Mouse (Mus musculus): ENCODE results near the gene Eng. TPM values are rescaled to one million over a fixed set of nuclear protein-coding genes. Genes with fewer than 3 reads are reported as not detected.

Eng gene
- total and polyA plus RNA-seq, 3 experiments = 113 to 239 (median 122) TPM

GRCm38 (mm10) chr2:32617601-32618000 lies 28.8 kb upstream of the Eng start:
- H3K36me3 ChIP-seq (ENCODE audit: control insufficient read depth, insufficient read depth, low read length) = peaks cover 11% of the 10 kb centered on the region
- no peak for DNase-seq
- H3K79me2 ChIP-seq (replicated peaks; ENCODE audit: control insufficient read depth, insufficient read depth, low read length) = peaks cover 2% of the 10 kb centered on the region; the same call in 1 of the 2 replicates
- H3K27me3 ChIP-seq (ENCODE audit: control insufficient read depth, insufficient read depth, low read length) = no peaks in the 10 kb centered on the region
- H3K27ac ChIP-seq = no peak overlapping the region
- intact Hi-C loops (cut with DNase I) = no loop called here
- WGBS = 96% methylated on average over 4 of the region's 4 CpGs
- H3K9ac ChIP-seq (ENCODE audit: low read depth, low read length) = no peak overlapping the region
- H3K4me1 ChIP-seq (ENCODE audit: control insufficient read depth, insufficient read depth, low read length) = peaks cover 19% of the 10 kb centered on the region
- TF ChIP-seq EP300 (IDR thresholded peaks at IDR 0.05; ENCODE audit: insufficient read depth, low read depth, low read length) (0 out of 2 replicates have a peak, but pooled peaks have one; percentile 24), POLR2A (IDR thresholded peaks at IDR 0.05; ENCODE audit: insufficient read depth, low read depth, low read length) (no peak), CTCF (IDR thresholded peaks at IDR 0.05) (peak; percentile 61)
- H3K4me3 ChIP-seq = no peak overlapping the region

DNA sequence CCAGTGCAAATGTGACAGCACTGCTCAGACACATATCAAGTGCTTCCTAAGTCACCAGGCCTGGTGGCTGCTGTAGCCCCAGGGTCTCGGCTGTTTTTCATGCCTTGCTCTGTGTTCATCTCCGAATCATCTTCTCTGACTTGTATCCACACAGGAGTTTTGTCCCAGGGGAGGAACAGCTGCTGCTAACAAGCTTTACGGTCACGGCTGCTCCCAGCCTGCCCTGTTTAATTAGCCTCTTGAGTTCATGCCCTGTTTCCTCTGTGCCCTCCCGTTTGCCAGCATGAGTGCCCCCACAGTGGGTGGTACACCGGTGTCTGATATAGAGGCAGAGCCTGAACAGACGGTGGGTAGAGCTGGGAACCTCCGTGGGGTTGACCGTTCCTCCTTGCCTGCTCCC lies 28.3 kb upstream of the Eng start:
- no peaks in the 10 kb centered on the region for H3K27me3 ChIP-seq (ENCODE audit: control insufficient read depth, insufficient read depth, low read length)
- WGBS = 79% methylated on average over 9 of the region's 9 CpGs
- H3K4me1 ChIP-seq (ENCODE audit: control insufficient read depth, insufficient read depth, low read length) = peaks cover 19% of the 10 kb centered on the region
- H3K27ac ChIP-seq = no peak overlapping the region
- no peak overlapping the region for H3K9ac ChIP-seq (ENCODE audit: low read depth, low read length)
- H3K79me2 ChIP-seq (replicated peaks; ENCODE audit: control insufficient read depth, insufficient read depth, low read length) = peaks cover 2% of the 10 kb centered on the region; the same call in 1 of the 2 replicates
- no peak for DNase-seq
- H3K36me3 ChIP-seq (ENCODE audit: control insufficient read depth, insufficient read depth, low read length) = peaks cover 11% of the 10 kb centered on the region
- intact Hi-C loops (cut with DNase I) = no loop called here
- no peak overlapping the region for H3K4me3 ChIP-seq
- TF ChIP-seq POLR2A (IDR thresholded peaks at IDR 0.05; ENCODE audit: insufficient read depth, low read depth, low read length) = no peak
- TF ChIP-seq EP300 (IDR thresholded peaks at IDR 0.05; ENCODE audit: insufficient read depth, low read depth, low read length) = no peak
- TF ChIP-seq CTCF (IDR thresholded peaks at IDR 0.05) = no peak

GRCm38 (mm10) chr2:32620682-32621516 lies 25.5 kb upstream of the Eng start:
- Histone ChIP-seq H3K27me3 (ENCODE audit: control insufficient read depth, insufficient read depth, low read length) (no peaks in the 10 kb centered on the region), H3K36me3 (ENCODE audit: control insufficient read depth, insufficient read depth, low read length) (peaks cover 11% of the 10 kb centered on the region), H3K4me3 (no peak overlapping the region), H3K4me1 (ENCODE audit: control insufficient read depth, insufficient read depth, low read length) (peaks cover 24% of the 10 kb centered on the region), H3K79me2 (replicated peaks; ENCODE audit: control insufficient read depth, insufficient read depth, low read length) (no peaks in the 10 kb centered on the region), H3K27ac (peak overlapping the region; percentile 88), H3K9ac (ENCODE audit: low read depth, low read length) (peak overlapping the region; percentile 43)
- WGBS = 16% methylated on average over 4 of the region's 4 CpGs
- no peak for TF ChIP-seq CTCF (IDR thresholded peaks at IDR 0.05)
- peak; percentile 72; the same call in 1 of the 2 replicates for TF ChIP-seq POLR2A (IDR thresholded peaks at IDR 0.05; ENCODE audit: insufficient read depth, low read depth, low read length)
- TF ChIP-seq EP300 (IDR thresholded peaks at IDR 0.05; ENCODE audit: insufficient read depth, low read depth, low read length) = peak; percentile 99
- intact Hi-C loops (cut with DNase I) = no loop called here
- DNase-seq = peak; percentile 74 to 82

DNA sequence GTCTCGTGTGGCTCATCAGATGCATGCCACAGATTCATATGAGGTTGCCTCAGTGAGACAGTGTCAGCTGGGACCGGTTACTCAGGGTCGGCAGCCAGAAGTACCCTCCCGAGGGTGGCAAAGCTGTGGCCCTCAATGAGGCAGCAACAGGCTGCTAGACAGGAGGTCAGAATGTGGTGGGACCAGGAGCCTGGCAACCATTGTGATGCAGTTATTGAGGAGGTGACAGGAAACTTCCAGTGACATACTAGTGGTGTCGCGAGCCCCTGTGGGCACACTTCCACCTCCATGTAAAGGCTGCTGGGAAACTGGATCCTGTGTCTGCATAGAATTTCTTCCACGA lies 24.9 kb upstream of the Eng start, which contains the start of gene Ak1:
Ak1 (plus strand) TSS at position 242 of the 343 bp plus-strand sequence.
- Histone ChIP-seq H3K4me3 (no peak within 1 kb of the TSS), H3K36me3 (ENCODE audit: control insufficient read depth, insufficient read depth, low read length) (peaks cover 11% of the 10 kb centered on the region), H3K79me2 (replicated peaks; ENCODE audit: control insufficient read depth, insufficient read depth, low read length) (no peaks in the 10 kb centered on the region), H3K4me1 (ENCODE audit: control insufficient read depth, insufficient read depth, low read length) (peaks cover 25% of the 10 kb centered on the region), H3K9ac (ENCODE audit: low read depth, low read length) (peak within 1 kb of the TSS; percentile 43), H3K27me3 (ENCODE audit: control insufficient read depth, insufficient read depth, low read length) (no peaks in the 10 kb centered on the region), H3K27ac (peak within 1 kb of the TSS; percentile 88)
- TF ChIP-seq POLR2A (IDR thresholded peaks at IDR 0.05; ENCODE audit: insufficient read depth, low read depth, low read length) = peak; percentile 8; the same call in 1 of the 2 replicates
- no peak for TF ChIP-seq CTCF (IDR thresholded peaks at IDR 0.05)
- WGBS = 6% methylated on average over 7 of the region's 7 CpGs
- DNase-seq = no peak
- intact Hi-C loops (cut with DNase I) = no loop called here

- no peak for DNase-seq
- intact Hi-C loops (cut with DNase I) = no loop called here
- peaks cover 11% of the 10 kb centered on the region for H3K36me3 ChIP-seq (ENCODE audit: control insufficient read depth, insufficient read depth, low read length)
- no peak overlapping the region for H3K9ac ChIP-seq (ENCODE audit: low read depth, low read length)
- 70% methylated on average over 5 of the region's 5 CpGs for WGBS
- no peaks in the 10 kb centered on the region for H3K79me2 ChIP-seq (replicated peaks; ENCODE audit: control insufficient read depth, insufficient read depth, low read length)
- H3K27me3 ChIP-seq (ENCODE audit: control insufficient read depth, insufficient read depth, low read length) = no peaks in the 10 kb centered on the region
- peak overlapping the region; percentile 96; the same call in 1 of the 2 replicates for H3K27ac ChIP-seq
- no peak overlapping the region for H3K4me3 ChIP-seq
- TF ChIP-seq EP300 (IDR thresholded peaks at IDR 0.05; ENCODE audit: insufficient read depth, low read depth, low read length) (no peak), CTCF (IDR thresholded peaks at IDR 0.05) (no peak), POLR2A (IDR thresholded peaks at IDR 0.05; ENCODE audit: insufficient read depth, low read depth, low read length) (no peak)
- peaks cover 30% of the 10 kb centered on the region for H3K4me1 ChIP-seq (ENCODE audit: control insufficient read depth, insufficient read depth, low read length)
These were observed 22.2 kb upstream of the Eng start for GRCm38 (mm10) chr2:32624111-32624748.

Measured in heart, adult 2 months (tissue).